Mouse (Mus musculus) megakaryocyte, embryonic 14.5 days (primary cell): Measurements from ENCODE around the gene Ttll11. TPM values are rescaled to one million over a fixed set of nuclear protein-coding genes. Genes with fewer than 3 reads are reported as not detected.

ENCODE experiments used
- H3K27me3 ChIP-seq: replicated peaks from 2 replicates; pipeline ENCODE3; 2012; ENCODE audit warnings: inconsistent platforms
- H3K36me3 ChIP-seq: replicated peaks from 2 replicates; pipeline ENCODE3; 2012; ENCODE audit warnings: low read length, inconsistent platforms, mixed read lengths
- H3K4me1 ChIP-seq: 2 replicates; pipeline ENCODE4 v1.6.1; 2012; ENCODE audit warnings: inconsistent platforms
- H3K4me3 ChIP-seq: replicated peaks from 2 replicates; pipeline ENCODE3; 2012; ENCODE audit warnings: moderate library complexity, mild to moderate bottlenecking, inconsistent platforms
- H3K9me3 ChIP-seq: 2 replicates; pipeline ENCODE4 v1.6.1; 2012; ENCODE audit warnings: inconsistent platforms
- FLI1 ChIP-seq: IDR thresholded peaks from 2 replicates; pipeline ENCODE4 v1.6.1; 2012; ENCODE audit warnings: low read length, inconsistent platforms, mixed read lengths
- GATA1 ChIP-seq: IDR thresholded peaks from 3 replicates; pipeline ENCODE4 v1.6.1; 2012; ENCODE audit warnings: mixed read lengths, low read length, inconsistent platforms, borderline replicate concordance
- polyA plus RNA-seq: library from polyadenylated mRNA; stranded (reverse); fragments of >175 nt; gene quantifications from 2 replicates; pipeline ENCODE4 v1.2.3, GENCODE M21; 2012; ENCODE audit warnings: low replicate concordance; ENCODE audit not compliant: insufficient read depth

The Ttll11 gene
- polyA plus RNA-seq, 1 experiment: 64.8 TPM

- no peak for TF ChIP-seq GATA1
- TF ChIP-seq FLI1: no peak
- H3K4me3 ChIP-seq: no peak overlapping the region
- peaks cover 19% of the 10 kb centered on the region for H3K4me1 ChIP-seq
These were observed 46.6 kb downstream of the Ttll11 start for GRCm38 (mm10) chr2:35933116-35933515.

GRCm38 (mm10) chr2:35931619-35932018 lies 48.1 kb downstream of the Ttll11 start:
- Histone ChIP-seq H3K9me3 (peaks cover 8% of the 10 kb centered on the region; the same call in 1 of the 2 replicates), H3K4me3 (no peak overlapping the region), H3K4me1 (peaks cover 23% of the 10 kb centered on the region), H3K36me3 (no peaks in the 10 kb centered on the region), H3K27me3 (peaks cover 20% of the 10 kb centered on the region)
- TF ChIP-seq GATA1 (no peak), FLI1 (no peak)

More at GRCm38 (mm10) chr2:35933116-35933515, 46.6 kb downstream of the Ttll11 start:
- no peaks in the 10 kb centered on the region for H3K36me3 ChIP-seq
- H3K27me3 ChIP-seq: peaks cover 10% of the 10 kb centered on the region
- peaks cover 8% of the 10 kb centered on the region; the same call in 1 of the 2 replicates for H3K9me3 ChIP-seq

DNA sequence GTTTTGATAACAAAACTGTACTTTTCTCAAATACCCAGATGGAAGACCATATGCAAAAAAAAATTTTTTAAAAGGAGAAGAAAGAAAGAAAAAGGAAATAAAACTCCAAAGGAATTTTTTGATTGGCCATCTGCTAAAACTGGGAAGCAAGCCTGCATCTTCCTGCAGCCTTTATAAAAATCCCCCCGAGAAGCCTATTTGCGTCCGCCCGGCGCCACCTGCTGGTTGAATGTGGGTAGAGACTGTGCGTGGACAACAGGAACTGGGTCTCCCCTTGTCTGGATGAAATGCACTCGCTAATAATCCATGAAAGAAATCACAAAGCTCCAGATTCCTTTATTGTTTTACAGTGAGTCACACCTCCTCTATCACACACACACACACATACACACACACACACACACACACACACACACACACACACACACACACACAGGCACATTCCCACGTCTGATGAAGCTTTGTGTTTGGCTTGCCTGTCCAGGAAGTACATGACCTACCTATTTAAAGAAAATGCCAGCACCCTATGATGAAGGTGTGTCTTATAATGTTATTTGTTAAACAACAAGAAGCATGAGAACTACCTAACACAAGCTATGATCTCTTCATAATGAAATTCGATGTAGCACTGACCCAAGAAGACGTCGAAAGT lies 49.1 kb downstream of the Ttll11 start:
- TF ChIP-seq FLI1: no peak
- no peak for TF ChIP-seq GATA1
- Histone ChIP-seq H3K4me1 (peaks cover 30% of the 10 kb centered on the region), H3K36me3 (no peaks in the 10 kb centered on the region), H3K4me3 (no peak overlapping the region), H3K9me3 (peaks cover 8% of the 10 kb centered on the region; the same call in 1 of the 2 replicates), H3K27me3 (peaks cover 29% of the 10 kb centered on the region)

GRCm38 (mm10) chr2:35928133-35928532 lies 51.6 kb downstream of the Ttll11 start:
- Histone ChIP-seq H3K4me1 (peaks cover 18% of the 10 kb centered on the region; the same call in 1 of the 2 replicates), H3K4me3 (no peak overlapping the region), H3K9me3 (peaks cover 8% of the 10 kb centered on the region; the same call in 1 of the 2 replicates), H3K36me3 (no peaks in the 10 kb centered on the region), H3K27me3 (peaks cover 38% of the 10 kb centered on the region)
- no peak for TF ChIP-seq FLI1

GRCm38 (mm10) chr2:35924947-35925346 lies 54.8 kb downstream of the Ttll11 start:
- Histone ChIP-seq H3K27me3 (peaks cover 49% of the 10 kb centered on the region), H3K4me3 (no peak overlapping the region), H3K9me3 (no peaks in the 10 kb centered on the region), H3K4me1 (peaks cover 19% of the 10 kb centered on the region; the same call in 1 of the 2 replicates), H3K36me3 (no peaks in the 10 kb centered on the region)
- no peak for TF ChIP-seq GATA1
- TF ChIP-seq FLI1: no peak

DNA sequence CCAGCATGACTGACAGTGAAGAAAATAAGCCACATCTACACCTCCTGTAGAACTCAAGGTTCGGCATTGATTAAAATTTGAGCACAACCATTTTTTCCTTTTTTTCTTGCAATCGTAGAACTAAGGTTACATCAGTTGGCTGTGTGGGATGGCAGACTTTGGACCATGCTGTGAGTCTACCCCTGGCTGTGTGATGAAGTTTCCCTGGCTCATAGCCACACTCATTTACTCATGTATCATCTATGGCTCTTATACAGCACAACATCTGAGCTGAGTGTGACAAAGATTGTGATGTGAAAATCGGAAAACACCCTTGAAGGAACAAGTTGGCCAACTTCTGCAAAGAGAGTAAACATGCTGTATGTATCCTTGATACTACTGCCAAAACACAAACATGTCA lies 56.8 kb downstream of the Ttll11 start:
- no peak overlapping the region for H3K4me3 ChIP-seq
- TF ChIP-seq GATA1 (no peak), FLI1 (no peak)
- no peaks in the 10 kb centered on the region for H3K9me3 ChIP-seq
- peaks cover 52% of the 10 kb centered on the region for H3K27me3 ChIP-seq
- peaks cover 12% of the 10 kb centered on the region; the same call in 1 of the 2 replicates for H3K4me1 ChIP-seq
- H3K36me3 ChIP-seq: no peaks in the 10 kb centered on the region

DNA sequence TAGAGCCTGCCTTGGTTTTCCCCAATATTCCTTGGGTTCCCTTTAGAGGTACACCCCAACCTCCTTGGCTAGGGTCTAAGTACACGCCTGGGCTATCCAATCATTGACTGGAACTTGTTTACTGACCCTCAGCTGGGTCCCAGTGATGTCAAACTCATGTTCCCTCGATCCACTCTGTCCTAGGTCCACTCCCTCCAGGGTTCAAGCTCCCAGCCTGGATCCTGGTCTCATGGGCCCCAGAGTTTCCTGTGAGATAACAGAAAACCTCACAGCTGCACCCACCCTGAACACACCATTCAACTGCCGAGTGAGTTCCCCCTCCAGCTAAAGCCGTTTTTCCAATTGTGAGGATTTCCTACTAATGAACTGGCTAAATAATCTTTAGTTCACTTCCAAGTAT lies 67.6 kb downstream of the Ttll11 start:
- no peaks in the 10 kb centered on the region for H3K36me3 ChIP-seq
- H3K9me3 ChIP-seq: peaks cover 8% of the 10 kb centered on the region; the same call in 1 of the 2 replicates
- no peak overlapping the region for H3K4me3 ChIP-seq
- peaks cover 42% of the 10 kb centered on the region for H3K4me1 ChIP-seq
- H3K27me3 ChIP-seq: peaks cover 34% of the 10 kb centered on the region
- TF ChIP-seq GATA1 (no peak), FLI1 (no peak)

- H3K4me1 ChIP-seq: peaks cover 44% of the 10 kb centered on the region
- H3K9me3 ChIP-seq: peaks cover 8% of the 10 kb centered on the region; the same call in 1 of the 2 replicates
- H3K27me3 ChIP-seq: peaks cover 32% of the 10 kb centered on the region
- no peaks in the 10 kb centered on the region for H3K36me3 ChIP-seq
- TF ChIP-seq GATA1 (no peak), FLI1 (no peak)
- no peak overlapping the region for H3K4me3 ChIP-seq
These were observed 68.0 kb downstream of the Ttll11 start for GRCm38 (mm10) chr2:35911675-35912074.

DNA sequence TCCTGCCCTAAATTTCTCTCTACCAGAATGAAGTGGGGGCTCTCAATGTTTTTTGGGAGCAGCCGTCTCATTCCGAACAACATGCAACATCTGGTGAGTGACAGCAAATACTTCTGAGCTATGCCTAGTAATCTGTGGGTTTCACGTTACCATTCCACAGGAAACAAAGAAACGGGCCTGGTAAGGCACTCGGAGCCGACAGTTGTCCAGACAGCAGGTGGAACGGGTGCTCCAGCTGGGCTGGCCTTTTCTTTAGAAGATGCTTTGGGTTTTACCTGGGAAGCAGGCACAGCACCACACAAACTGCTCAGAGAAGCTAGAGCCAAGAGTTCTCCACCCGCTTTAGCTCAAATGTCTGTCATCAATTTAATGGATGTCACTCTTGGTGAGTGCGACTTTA lies 69.0 kb downstream of the Ttll11 start:
- no peaks in the 10 kb centered on the region for H3K36me3 ChIP-seq
- TF ChIP-seq FLI1: no peak
- TF ChIP-seq GATA1: no peak
- H3K9me3 ChIP-seq: peaks cover 8% of the 10 kb centered on the region; the same call in 1 of the 2 replicates
- H3K27me3 ChIP-seq: peaks cover 29% of the 10 kb centered on the region
- no peak overlapping the region for H3K4me3 ChIP-seq
- H3K4me1 ChIP-seq: peaks cover 54% of the 10 kb centered on the region

GRCm38 (mm10) chr2:35909353-35909752 lies 70.4 kb downstream of the Ttll11 start:
- TF ChIP-seq FLI1 (no peak), GATA1 (no peak)
- Histone ChIP-seq H3K27me3 (peaks cover 16% of the 10 kb centered on the region), H3K4me1 (peaks cover 62% of the 10 kb centered on the region), H3K9me3 (peaks cover 8% of the 10 kb centered on the region; the same call in 1 of the 2 replicates), H3K4me3 (no peak overlapping the region), H3K36me3 (no peaks in the 10 kb centered on the region)

DNA sequence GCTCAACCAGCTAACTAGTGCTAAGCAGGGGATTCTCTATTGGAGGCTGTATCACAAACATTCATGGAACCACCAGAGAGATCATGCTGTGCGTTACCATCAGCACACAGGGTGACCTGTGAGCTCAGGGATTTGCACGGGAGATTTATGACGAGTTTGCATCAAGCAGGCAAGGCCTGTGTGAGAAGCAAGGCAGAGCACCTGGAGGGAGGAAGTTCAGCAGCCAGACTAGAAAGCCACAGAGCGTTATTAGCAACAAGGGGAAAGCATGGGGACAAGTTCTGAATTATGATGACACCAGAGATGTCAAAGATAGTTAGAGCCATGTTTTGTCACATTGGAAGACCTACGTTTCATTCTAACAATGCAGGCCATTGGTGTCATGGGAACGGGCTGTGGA lies 72.1 kb downstream of the Ttll11 start:
- Histone ChIP-seq H3K36me3 (no peaks in the 10 kb centered on the region), H3K9me3 (peaks cover 8% of the 10 kb centered on the region; the same call in 1 of the 2 replicates), H3K4me3 (no peak overlapping the region), H3K4me1 (peaks cover 64% of the 10 kb centered on the region), H3K27me3 (peaks cover 1% of the 10 kb centered on the region)
- no peak for TF ChIP-seq FLI1
- TF ChIP-seq GATA1: no peak
